Mouse (Mus musculus): ENCODE measurements at regions not wholly inside any gene's neighbourhood (a gene's known extent, or its start where the extent isn't known, plus 50 kb on each side); places are given as distances from the start of the nearest gene placed in this dataset.
"Not testable (repeated sequence)": the region's sequence is repeated elsewhere in the genome, so short reads cannot be mapped to it uniquely, and the experiment has no call there.

GRCm38 (mm10) chr3:56928940-56929339 lies 372.8 kb downstream of the Tm4sf1 start:
- not testable (repeated sequence) for H3K9ac ChIP-seq (ENCODE audit: control insufficient read depth, low read depth, low read length, poor library complexity, severe bottlenecking); H3K4me1 ChIP-seq (ENCODE audit: control insufficient read depth in 1 of 2, insufficient read depth in 2 of 2, low read length in 2 of 2); H3K9me3 ChIP-seq (replicated peaks; ENCODE audit: insufficient read depth, low read length); H3K27ac ChIP-seq (ENCODE audit: control insufficient read depth, low read depth, low read length); H3K4me3 ChIP-seq (ENCODE audit: control insufficient read depth in 1 of 2, insufficient read depth in 1 of 2, low read depth in 2 of 2, low read length in 2 of 2); H3K27me3 ChIP-seq (ENCODE audit: control insufficient read depth in 1 of 2, insufficient read depth in 2 of 2, low read length in 2 of 2); H3K79me2 ChIP-seq (ENCODE audit: control insufficient read depth, insufficient read depth, low read length, poor library complexity); DNase-seq (ENCODE audit: low read depth, low spot score); H3K36me3 ChIP-seq (ENCODE audit: control insufficient read depth in 1 of 2, insufficient read depth in 2 of 2, low read length in 2 of 2)

- no peak for DNase-seq (ENCODE audit: low read depth, low spot score)
- H3K79me2 ChIP-seq (ENCODE audit: control insufficient read depth, insufficient read depth, low read length, poor library complexity): no peaks in the 10 kb centered on the region
- H3K27ac ChIP-seq (ENCODE audit: control insufficient read depth, low read depth, low read length): no peak overlapping the region
- no peaks in the 10 kb centered on the region for H3K36me3 ChIP-seq (ENCODE audit: control insufficient read depth in 1 of 2, insufficient read depth in 2 of 2, low read length in 2 of 2)
- H3K4me3 ChIP-seq (ENCODE audit: control insufficient read depth in 1 of 2, insufficient read depth in 1 of 2, low read depth in 2 of 2, low read length in 2 of 2): no peak overlapping the region
- H3K9ac ChIP-seq (ENCODE audit: control insufficient read depth, low read depth, low read length, poor library complexity, severe bottlenecking): no peak overlapping the region
- no peaks in the 10 kb centered on the region for H3K4me1 ChIP-seq (ENCODE audit: control insufficient read depth in 1 of 2, insufficient read depth in 2 of 2, low read length in 2 of 2)
- TF ChIP-seq MEF2A (IDR thresholded peaks at IDR 0.05; ENCODE audit: extremely low read depth, insufficient replicate concordance, low read depth, low read length, poor library complexity, severe bottlenecking) (no peak), UBTF (IDR thresholded peaks at IDR 0.05; ENCODE audit: borderline replicate concordance, insufficient read depth, low read depth, low read length) (no peak), TBP (IDR thresholded peaks at IDR 0.05; ENCODE audit: low read depth, low read length) (no peak), MYC (IDR thresholded peaks at IDR 0.05; ENCODE audit: low read depth, low read length) (no peak), ZMIZ1 (IDR thresholded peaks at IDR 0.05; ENCODE audit: low read depth, low read length) (no peak), ELF1 (IDR thresholded peaks at IDR 0.05; ENCODE audit: low read depth, low read length) (no peak), TCF12 (IDR thresholded peaks at IDR 0.05; ENCODE audit: low read depth, low read length) (no peak), SIN3A (IDR thresholded peaks at IDR 0.05; ENCODE audit: low read length) (no peak), ZKSCAN1 (IDR thresholded peaks at IDR 0.05; ENCODE audit: low read depth, low read length) (no peak), POLR2AphosphoS5 (IDR thresholded peaks at IDR 0.05; ENCODE audit: borderline replicate concordance, low read depth, low read length) (no peak), NELFE (IDR thresholded peaks at IDR 0.05; ENCODE audit: low read depth, low read length) (no peak), HCFC1 (IDR thresholded peaks at IDR 0.05; ENCODE audit: low read depth, low read length) (no peak)
- no peaks in the 10 kb centered on the region for H3K27me3 ChIP-seq (ENCODE audit: control insufficient read depth in 1 of 2, insufficient read depth in 2 of 2, low read length in 2 of 2)
- no peaks in the 10 kb centered on the region for H3K9me3 ChIP-seq (replicated peaks; ENCODE audit: insufficient read depth, low read length)
Measured at GRCm38 (mm10) chr3:56898491-56898890, 403.3 kb downstream of the Tm4sf1 start.

- H3K4me3 ChIP-seq (ENCODE audit: control insufficient read depth in 1 of 2, insufficient read depth in 1 of 2, low read depth in 2 of 2, low read length in 2 of 2): no peak overlapping the region
- no peaks in the 10 kb centered on the region for H3K27me3 ChIP-seq (ENCODE audit: control insufficient read depth in 1 of 2, insufficient read depth in 2 of 2, low read length in 2 of 2)
- no peak overlapping the region for H3K27ac ChIP-seq (ENCODE audit: control insufficient read depth, low read depth, low read length)
- no peak for TF ChIP-seq ZKSCAN1 (IDR thresholded peaks at IDR 0.05; ENCODE audit: low read depth, low read length)
- no peak for TF ChIP-seq MXI1 (IDR thresholded peaks at IDR 0.05; ENCODE audit: low read depth, low read length)
- TF ChIP-seq MYB (IDR thresholded peaks at IDR 0.05; ENCODE audit: low read depth, low read length): no peak
- TF ChIP-seq CHD1 (IDR thresholded peaks at IDR 0.05; ENCODE audit: low read depth, low read length): no peak
- no peak for TF ChIP-seq POLR2AphosphoS5 (IDR thresholded peaks at IDR 0.05; ENCODE audit: borderline replicate concordance, low read depth, low read length)
- TF ChIP-seq ELF1 (IDR thresholded peaks at IDR 0.05; ENCODE audit: low read depth, low read length): no peak
- no peak for TF ChIP-seq ZNF384 (IDR thresholded peaks at IDR 0.05; ENCODE audit: low read depth, low read length)
- no peak for TF ChIP-seq USF2 (IDR thresholded peaks at IDR 0.05; ENCODE audit: borderline replicate concordance in 1 of 2, insufficient read depth in 1 of 2, low read depth in 1 of 2, low read length in 2 of 2)
- no peak for TF ChIP-seq POLR2AphosphoS2 (IDR thresholded peaks at IDR 0.05; ENCODE audit: low read length)
- no peak for TF ChIP-seq KAT2A (conservative IDR thresholded peaks at IDR 0.05; ENCODE audit: low read depth, low read length)
- TF ChIP-seq E2F4 (IDR thresholded peaks at IDR 0.05; ENCODE audit: borderline replicate concordance, low read depth, low read length): no peak
- no peak for TF ChIP-seq NRF1 (IDR thresholded peaks at IDR 0.05; ENCODE audit: insufficient read depth, low read depth, low read length, poor library complexity, severe bottlenecking)
- no peak for TF ChIP-seq JUND (IDR thresholded peaks at IDR 0.05; ENCODE audit: low read depth, low read length)
- TF ChIP-seq NELFE (IDR thresholded peaks at IDR 0.05; ENCODE audit: low read depth, low read length): no peak
- no peak for TF ChIP-seq BHLHE40 (IDR thresholded peaks at IDR 0.05; ENCODE audit: borderline replicate concordance, low read depth, low read length)
- no peak for TF ChIP-seq ZC3H11A (IDR thresholded peaks at IDR 0.05; ENCODE audit: low read depth, low read length)
- no peak for TF ChIP-seq ZMIZ1 (IDR thresholded peaks at IDR 0.05; ENCODE audit: low read depth, low read length)
- TF ChIP-seq POLR2A (IDR thresholded peaks at IDR 0.05; ENCODE audit: control insufficient read depth in 1 of 2, insufficient read depth in 1 of 2, low read depth in 1 of 2, low read length in 2 of 2, poor library complexity in 1 of 2): no peak
- H3K9ac ChIP-seq (ENCODE audit: control insufficient read depth, low read depth, low read length, poor library complexity, severe bottlenecking): no peak overlapping the region
- no peaks in the 10 kb centered on the region for H3K36me3 ChIP-seq (ENCODE audit: control insufficient read depth in 1 of 2, insufficient read depth in 2 of 2, low read length in 2 of 2)
- no peaks in the 10 kb centered on the region for H3K9me3 ChIP-seq (replicated peaks; ENCODE audit: insufficient read depth, low read length)
- no peak for DNase-seq (ENCODE audit: low read depth, low spot score)
- no peaks in the 10 kb centered on the region for H3K79me2 ChIP-seq (ENCODE audit: control insufficient read depth, insufficient read depth, low read length, poor library complexity)
- no peaks in the 10 kb centered on the region for H3K4me1 ChIP-seq (ENCODE audit: control insufficient read depth in 1 of 2, insufficient read depth in 2 of 2, low read length in 2 of 2)
Measured at GRCm38 (mm10) chr3:56877062-56877461, 424.7 kb downstream of the Tm4sf1 start.
